Mouse (Mus musculus) C2C12 (cell line): Measurements from ENCODE around the gene Nkx1-2. TPM values are rescaled to one million over a fixed set of nuclear protein-coding genes. Genes with fewer than 3 reads are reported as not detected.

ENCODE experiments used
- H3K27me3 ChIP-seq: one replicate; pipeline ENCODE4 v1.6.1; 2011; ENCODE audit not compliant: control insufficient read depth, insufficient read depth, insufficient read length
- H3K36me3 ChIP-seq: one replicate; pipeline ENCODE4 v1.6.1; 2011; ENCODE audit not compliant: control insufficient read depth, insufficient read depth
- H3K4me3 ChIP-seq: one replicate; pipeline ENCODE4 v1.5.1; 2011; ENCODE audit warnings: mild to moderate bottlenecking, control low read depth; ENCODE audit not compliant: poor library complexity, insufficient read depth, severe bottlenecking
- H3K79me2 ChIP-seq: one replicate; pipeline ENCODE4 v1.6.1; 2011; ENCODE audit not compliant: control insufficient read depth, insufficient read depth
- H3K79me3 ChIP-seq: one replicate; pipeline ENCODE4 v1.6.1; 2011; ENCODE audit warnings: low read depth, control low read depth
- H3ac ChIP-seq: one replicate; pipeline ENCODE3; 2011; ENCODE audit warnings: low read depth; ENCODE audit not compliant: control insufficient read depth, insufficient read length
- CEBPB ChIP-seq: IDR thresholded peaks from one replicate; pipeline ENCODE4 v1.6.1; 2011; ENCODE audit warnings: low read depth, mild to moderate bottlenecking, control low read depth, moderate library complexity
- CTCF ChIP-seq: IDR thresholded peaks from one replicate; pipeline ENCODE4 v1.5.1; 2011; ENCODE audit not compliant: control insufficient read depth, insufficient read depth, insufficient read length
- FOSL1 ChIP-seq: IDR thresholded peaks from one replicate; pipeline ENCODE4 v1.8.0; 2011; ENCODE audit warnings: mild to moderate bottlenecking, low read length; ENCODE audit not compliant: poor library complexity, insufficient read depth, severe bottlenecking
- MAX ChIP-seq: IDR thresholded peaks from one replicate; pipeline ENCODE4 v1.6.1; 2011; ENCODE audit warnings: mild to moderate bottlenecking, control low read depth
- MYOD1 ChIP-seq: IDR thresholded peaks from one replicate; pipeline ENCODE4 v1.6.1; 2011; ENCODE audit warnings: low read depth; ENCODE audit not compliant: control insufficient read depth, insufficient read length
- MYOG ChIP-seq: IDR thresholded peaks from one replicate; pipeline ENCODE4 v1.6.1; 2011; ENCODE audit not compliant: control insufficient read depth, insufficient read length; ENCODE audit errors: extremely low read depth
- USF1 ChIP-seq: IDR thresholded peaks from one replicate; pipeline ENCODE4 v1.6.1; 2011; ENCODE audit warnings: low read depth, mild to moderate bottlenecking, control low read depth, moderate library complexity
- polyA plus RNA-seq: library from polyadenylated mRNA; unstranded; fragments of >200 nt; fragmentation: generic; extraction: Trizol; gene quantifications from one replicate; pipeline ENCODE4 v1.2.1, GENCODE M21; 2012; ENCODE audit warnings: missing spikeins

The Nkx1-2 gene
- polyA plus RNA-seq, 1 experiment: not detected

GRCm38 (mm10) chr7:132600026-132600425 is 589 bp upstream of the Nkx1-2 start:
- Histone ChIP-seq H3K79me3 (no peaks in the 10 kb centered on the region), H3ac (no peak overlapping the region), H3K36me3 (no peaks in the 10 kb centered on the region), H3K27me3 (peaks cover 86% of the 10 kb centered on the region), H3K79me2 (no peaks in the 10 kb centered on the region), H3K4me3 (no peak overlapping the region)
- TF ChIP-seq MAX (no peak), USF1 (no peak)

DNA sequence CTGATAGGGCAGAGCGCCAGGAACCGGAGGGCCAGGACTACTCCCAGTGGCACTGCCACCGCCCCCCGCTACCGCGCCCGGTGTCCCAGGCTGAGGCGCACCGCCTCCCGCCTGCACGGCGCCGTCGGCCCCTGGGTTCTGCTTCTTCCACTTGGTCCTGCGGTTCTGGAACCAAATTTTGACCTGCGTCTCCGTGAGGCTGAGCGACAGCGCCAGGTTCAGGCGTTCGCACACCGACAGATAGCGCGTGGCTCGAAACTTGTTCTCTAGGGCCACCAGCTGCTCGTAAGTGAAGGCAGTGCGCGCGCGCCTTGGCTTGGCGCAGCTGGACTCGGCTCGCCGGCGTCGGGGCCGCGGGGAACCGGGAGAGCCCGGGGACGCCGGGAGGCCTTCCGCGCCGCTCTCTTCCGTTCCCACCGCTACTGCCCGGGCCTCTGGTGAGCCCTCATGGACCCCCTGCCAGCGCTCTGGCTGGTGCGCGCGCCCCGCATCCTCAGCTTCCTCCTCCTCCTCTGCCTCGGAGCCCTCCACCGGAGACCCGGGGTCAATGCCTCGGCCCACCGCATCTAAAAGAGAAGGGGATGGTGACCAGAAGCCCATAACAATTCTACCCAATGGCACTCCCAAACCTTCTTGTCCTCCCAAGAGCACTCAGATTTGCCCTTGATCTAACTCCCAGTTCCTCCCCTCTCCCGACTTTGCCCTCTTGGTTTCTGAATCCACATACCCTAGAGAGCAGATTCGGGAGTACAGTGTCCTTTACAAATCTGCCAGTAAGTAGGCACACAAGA is 2.0 kb downstream of the Nkx1-2 start:
- no peaks in the 10 kb centered on the region for H3K36me3 ChIP-seq
- H3ac ChIP-seq: no peak overlapping the region
- TF ChIP-seq CEBPB (no peak), MYOG (no peak), MYOD1 (no peak), USF1 (no peak), CTCF (no peak), FOSL1 (no peak), MAX (no peak)
- no peaks in the 10 kb centered on the region for H3K79me3 ChIP-seq
- H3K4me3 ChIP-seq: no peak overlapping the region
- no peaks in the 10 kb centered on the region for H3K79me2 ChIP-seq
- peaks cover 72% of the 10 kb centered on the region for H3K27me3 ChIP-seq

GRCm38 (mm10) chr7:132596557-132597250 is 2.7 kb downstream of the Nkx1-2 start:
- TF ChIP-seq USF1 (no peak), FOSL1 (no peak), MYOD1 (no peak), CTCF (no peak), MYOG (no peak), MAX (no peak), CEBPB (no peak)
- no peak overlapping the region for H3K4me3 ChIP-seq
- no peak overlapping the region for H3ac ChIP-seq
- H3K79me3 ChIP-seq: no peaks in the 10 kb centered on the region
- H3K36me3 ChIP-seq: no peaks in the 10 kb centered on the region
- H3K79me2 ChIP-seq: no peaks in the 10 kb centered on the region
- peaks cover 65% of the 10 kb centered on the region for H3K27me3 ChIP-seq

GRCm38 (mm10) chr7:132595787-132596186 is 3.6 kb downstream of the Nkx1-2 start:
- no peak overlapping the region for H3K4me3 ChIP-seq
- no peaks in the 10 kb centered on the region for H3K79me2 ChIP-seq
- TF ChIP-seq MYOD1 (no peak), USF1 (no peak), CTCF (no peak), FOSL1 (no peak), MAX (no peak), CEBPB (no peak), MYOG (no peak)
- H3ac ChIP-seq: no peak overlapping the region
- no peaks in the 10 kb centered on the region for H3K79me3 ChIP-seq
- no peaks in the 10 kb centered on the region for H3K36me3 ChIP-seq
- peaks cover 56% of the 10 kb centered on the region for H3K27me3 ChIP-seq

DNA sequence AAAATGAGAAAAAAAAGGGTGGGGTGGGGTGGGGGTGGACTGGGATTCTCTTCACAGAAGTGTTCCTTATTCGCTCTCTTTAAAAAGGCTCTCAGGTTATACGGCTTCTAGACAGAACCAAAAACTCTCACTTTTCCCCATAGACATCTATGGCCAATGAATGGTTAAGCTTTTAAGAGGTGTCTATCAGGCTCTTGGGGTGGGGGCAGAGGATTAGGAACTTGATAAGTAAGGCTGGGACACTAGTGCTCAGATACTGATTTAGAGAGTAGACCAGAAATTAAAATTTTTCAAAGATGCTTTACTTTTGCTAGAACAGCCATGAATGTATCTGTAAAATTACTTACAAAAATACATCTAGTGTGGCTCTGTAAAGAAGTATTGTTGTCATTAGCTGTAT is 5.1 kb downstream of the Nkx1-2 start:
- Histone ChIP-seq H3K79me2 (no peaks in the 10 kb centered on the region), H3ac (no peak overlapping the region), H3K4me3 (no peak overlapping the region), H3K36me3 (no peaks in the 10 kb centered on the region), H3K79me3 (no peaks in the 10 kb centered on the region), H3K27me3 (peaks cover 50% of the 10 kb centered on the region)
- no peak for TF ChIP-seq USF1
- no peak for TF ChIP-seq MYOD1
- no peak for TF ChIP-seq MYOG
- no peak for TF ChIP-seq MAX
- TF ChIP-seq FOSL1: no peak
- no peak for TF ChIP-seq CEBPB
- TF ChIP-seq CTCF: no peak

GRCm38 (mm10) chr7:132593762-132594161 is 5.7 kb downstream of the Nkx1-2 start:
- Histone ChIP-seq H3K36me3 (no peaks in the 10 kb centered on the region), H3K79me2 (no peaks in the 10 kb centered on the region), H3K4me3 (no peak overlapping the region), H3K79me3 (no peaks in the 10 kb centered on the region), H3K27me3 (peaks cover 44% of the 10 kb centered on the region), H3ac (no peak overlapping the region)
- no peak for TF ChIP-seq USF1
- no peak for TF ChIP-seq MYOD1
- no peak for TF ChIP-seq MYOG
- no peak for TF ChIP-seq MAX
- TF ChIP-seq CEBPB: no peak
- TF ChIP-seq CTCF: no peak
- no peak for TF ChIP-seq FOSL1
